Mouse (Mus musculus) midbrain, postnatal 0 days (tissue): Measurements from ENCODE around the gene Card14. TPM values are rescaled to one million over a fixed set of nuclear protein-coding genes. Genes with fewer than 3 reads are reported as not detected.
A peak's percentile ranks its signal among the peaks of the same experiment; 100 is the strongest.

ENCODE experiments used
- ATAC-seq: fragments of 200-750 bp; cut with Nextera tagmentation; 2 replicates; pipeline ENCODE4 v1.8.0; 2017; ENCODE audit warnings: moderate number of reproducible peaks, mild to moderate bottlenecking, moderate TSS enrichment, moderate library complexity; ENCODE audit not compliant: low FRiP score
- DNase-seq: peaks from one replicate; pipeline ENCODE4 v3.0.0-alpha.2; 2015; ENCODE audit warnings: low spot score
- H3K27ac ChIP-seq: fragments of 300-500 bp; sonication (generic); 2 replicates; pipeline ENCODE4 v1.5.1; 2014; ENCODE audit warnings: low read depth, mild to moderate bottlenecking, low read length, mixed read lengths
- H3K27me3 ChIP-seq: fragments of 300-500 bp; sonication (generic); 2 replicates; pipeline ENCODE4 v1.6.1; 2014; ENCODE audit warnings: low read length, control low read depth, mixed read lengths; ENCODE audit not compliant: insufficient read depth
- H3K36me3 ChIP-seq: fragments of 300-500 bp; sonication (generic); 2 replicates; pipeline ENCODE4 v1.6.1; 2014; ENCODE audit warnings: low read length, control low read depth, mixed read lengths; ENCODE audit not compliant: insufficient read depth
- H3K4me1 ChIP-seq: fragments of 300-500 bp; sonication (generic); 2 replicates; pipeline ENCODE4 v1.6.1; 2014; ENCODE audit warnings: mild to moderate bottlenecking, control low read depth, antibody characterized with exemption, low read length, mixed read lengths; ENCODE audit not compliant: insufficient read depth
- H3K4me2 ChIP-seq: fragments of 300-500 bp; sonication (generic); 2 replicates; pipeline ENCODE4 v1.6.1; 2014; ENCODE audit warnings: low read depth, mild to moderate bottlenecking, low read length, mixed read lengths; ENCODE audit not compliant: poor library complexity, severe bottlenecking
- H3K4me3 ChIP-seq: fragments of 300-500 bp; sonication (generic); 2 replicates; pipeline ENCODE4 v1.5.1; 2014; ENCODE audit warnings: low read depth, mild to moderate bottlenecking, low read length, moderate library complexity
- H3K9ac ChIP-seq: fragments of 300-500 bp; sonication (generic); replicated peaks from 2 replicates; pipeline ENCODE4 v1.6.1; 2014; ENCODE audit warnings: mild to moderate bottlenecking, low read length, moderate library complexity, mixed read lengths; ENCODE audit not compliant: poor library complexity, severe bottlenecking
- H3K9me3 ChIP-seq: fragments of 300-500 bp; sonication (generic); 2 replicates; pipeline ENCODE4 v1.6.1; 2016; ENCODE audit warnings: low read length, control low read depth
- CTCF ChIP-seq: IDR thresholded peaks from 2 replicates; pipeline ENCODE4 v1.5.1; 2016; ENCODE audit warnings: antibody characterized with exemption, mild to moderate bottlenecking
- WGBS: fragments of 180-500 bp; shearing (Covaris S2); extraction: QIAGEN DNeasy Blood & Tissue Kit; methylation state at CpG from one replicate; pipeline ENCODE4 v1.1.7; 2014; 5-methylcytosine and 5-hydroxymethylcytosine counted together
- polyA plus RNA-seq: library from polyadenylated mRNA; unstranded; fragments of >200 nt; fragmentation: Nextera tagmentation; extraction: Ambion mirVana; gene quantifications from 2 replicates; pipeline ENCODE4 v1.2.1, GENCODE M21; 2015
- total RNA-seq: library from RNA; depleted of rRNA; stranded (reverse); fragments of >200 nt; gene quantifications from 2 replicates; pipeline ENCODE4 v1.2.3, GENCODE M21; 2014

Gene Card14
- total and polyA plus RNA-seq, 2 experiments from 2014 or later: 0.59 to 0.77 TPM

- no peak overlapping the region for H3K4me2 ChIP-seq
- WGBS: 75% methylated on average over 4 of the region's 4 CpGs
- H3K36me3 ChIP-seq: no peaks in the 10 kb centered on the region
- ATAC-seq: no peak
- no peak overlapping the region for H3K27ac ChIP-seq
- no peaks in the 10 kb centered on the region for H3K27me3 ChIP-seq
- no peak overlapping the region for H3K4me3 ChIP-seq
- H3K9ac ChIP-seq: no peak overlapping the region
- H3K9me3 ChIP-seq: no peaks in the 10 kb centered on the region
- no peak for DNase-seq
- no peak for TF ChIP-seq CTCF
- H3K4me1 ChIP-seq: no peaks in the 10 kb centered on the region
These were observed 23.0 kb downstream of the Card14 start for GRCm38 (mm10) chr11:119330592-119330991.

GRCm38 (mm10) chr11:119331970-119332369, 24.4 kb downstream of the Card14 start:
- no peak; the same call in 1 of the 2 replicates for TF ChIP-seq CTCF
- Histone ChIP-seq H3K36me3 (no peaks in the 10 kb centered on the region), H3K9ac (no peak overlapping the region), H3K4me1 (no peaks in the 10 kb centered on the region), H3K27me3 (no peaks in the 10 kb centered on the region; the same call in 1 of the 2 replicates), H3K4me3 (no peak overlapping the region), H3K4me2 (no peak overlapping the region), H3K27ac (no peak overlapping the region), H3K9me3 (no peaks in the 10 kb centered on the region)
- DNase-seq (no peak), ATAC-seq (no peak)
- 44% methylated on average over 3 of the region's 3 CpGs for WGBS

GRCm38 (mm10) chr11:119338271-119339059, 30.9 kb downstream of the Card14 start:
- Histone ChIP-seq H3K27me3 (no peaks in the 10 kb centered on the region; the same call in 1 of the 2 replicates), H3K4me1 (no peaks in the 10 kb centered on the region), H3K36me3 (no peaks in the 10 kb centered on the region), H3K27ac (no peak overlapping the region), H3K9me3 (no peaks in the 10 kb centered on the region), H3K4me3 (no peak overlapping the region), H3K9ac (0 out of 2 replicates have a peak overlapping the region, but pooled peaks have one; percentile 24), H3K4me2 (no peak overlapping the region)
- DNase-seq: no peak
- no peak for TF ChIP-seq CTCF
- WGBS: 84% methylated on average over 10 of the region's 10 CpGs
- no peak; the same call in 1 of the 2 replicates for ATAC-seq

- Histone ChIP-seq H3K27me3 (no peaks in the 10 kb centered on the region; the same call in 1 of the 2 replicates), H3K4me3 (no peak overlapping the region), H3K27ac (no peak overlapping the region), H3K9ac (no peak overlapping the region), H3K4me2 (no peak overlapping the region), H3K36me3 (no peaks in the 10 kb centered on the region), H3K9me3 (no peaks in the 10 kb centered on the region), H3K4me1 (no peaks in the 10 kb centered on the region)
- 0 out of 2 replicates have a peak, but pooled peaks have one; percentile 34 for ATAC-seq
- TF ChIP-seq CTCF: no peak
- DNase-seq: no peak
- 47% methylated on average over 5 of the region's 5 CpGs for WGBS
These were observed 31.6 kb downstream of the Card14 start for GRCm38 (mm10) chr11:119339179-119339578.

GRCm38 (mm10) chr11:119339637-119340036, 32.1 kb downstream of the Card14 start:
- Histone ChIP-seq H3K9me3 (no peaks in the 10 kb centered on the region), H3K4me3 (no peak overlapping the region), H3K36me3 (no peaks in the 10 kb centered on the region), H3K27ac (no peak overlapping the region), H3K9ac (no peak overlapping the region), H3K4me2 (no peak overlapping the region), H3K27me3 (no peaks in the 10 kb centered on the region; the same call in 1 of the 2 replicates), H3K4me1 (no peaks in the 10 kb centered on the region)
- peak; percentile 94 for DNase-seq
- peak; percentile 92 for TF ChIP-seq CTCF
- ATAC-seq: no peak
- 7% methylated on average over 5 of the region's 5 CpGs for WGBS

- 90% methylated on average over 8 of the region's 8 CpGs for WGBS
- H3K4me2 ChIP-seq: no peak overlapping the region
- no peak for DNase-seq
- no peaks in the 10 kb centered on the region for H3K9me3 ChIP-seq
- TF ChIP-seq CTCF: no peak
- H3K9ac ChIP-seq: no peak overlapping the region
- H3K27me3 ChIP-seq: no peaks in the 10 kb centered on the region
- H3K27ac ChIP-seq: no peak overlapping the region
- ATAC-seq: no peak
- H3K36me3 ChIP-seq: no peaks in the 10 kb centered on the region
- no peaks in the 10 kb centered on the region for H3K4me1 ChIP-seq
- no peak overlapping the region for H3K4me3 ChIP-seq
These were observed 36.6 kb downstream of the Card14 start for GRCm38 (mm10) chr11:119344178-119344577.
